Mouse (Mus musculus): ENCODE results near the gene Amer2. TPM values are rescaled to one million over a fixed set of nuclear protein-coding genes. Genes with fewer than 3 reads are reported as not detected.

Amer2 gene
- polyA plus RNA-seq, 1 experiment from 2014 or later: 9.0 TPM

- WGBS: 92% methylated on average over 7 of the region's 7 CpGs
These were observed 52.5 kb downstream of the Amer2 start for GRCm38 (mm10) chr14:60425553-60425952.

GRCm38 (mm10) chr14:60427896-60428295 is 54.8 kb downstream of the Amer2 start:
- no peak for DNase-seq (ENCODE audit: low spot score)
- H3K9me3 ChIP-seq (ENCODE audit: control insufficient read depth, low read length): no peaks in the 10 kb centered on the region
- no peak for ATAC-seq (ENCODE audit: insufficient read depth, low FRiP score, low TSS enrichment)
- no peak overlapping the region for H3K9ac ChIP-seq (ENCODE audit: low read length)
- H3K27ac ChIP-seq (ENCODE audit: low read depth, low read length): no peak overlapping the region
- WGBS: 78% methylated on average over 3 of the region's 3 CpGs
- no peak overlapping the region for H3K4me2 ChIP-seq (ENCODE audit: low read depth)
- no peak overlapping the region for H3K4me3 ChIP-seq (ENCODE audit: low read depth, low read length)
- H3K4me1 ChIP-seq (ENCODE audit: control insufficient read depth, insufficient read depth, low read length): peaks cover 5% of the 10 kb centered on the region; the same call in 1 of the 2 replicates
- H3K36me3 ChIP-seq (ENCODE audit: control insufficient read depth, insufficient read depth, low read length): no peaks in the 10 kb centered on the region
- no peaks in the 10 kb centered on the region for H3K27me3 ChIP-seq (ENCODE audit: control insufficient read depth, insufficient read depth, low read length)

More at GRCm38 (mm10) chr14:60425553-60425952, 52.5 kb downstream of the Amer2 start:
- H3K27ac ChIP-seq (ENCODE audit: low read depth, low read length): no peak overlapping the region
- no peaks in the 10 kb centered on the region for H3K27me3 ChIP-seq (ENCODE audit: control insufficient read depth, insufficient read depth, low read length)
- no peak for DNase-seq (ENCODE audit: low spot score)
- no peaks in the 10 kb centered on the region for H3K36me3 ChIP-seq (ENCODE audit: control insufficient read depth, insufficient read depth, low read length)
- no peak overlapping the region for H3K4me2 ChIP-seq (ENCODE audit: low read depth)
- no peak overlapping the region for H3K4me3 ChIP-seq (ENCODE audit: low read depth, low read length)
- H3K4me1 ChIP-seq (ENCODE audit: control insufficient read depth, insufficient read depth, low read length): peaks cover 5% of the 10 kb centered on the region; the same call in 1 of the 2 replicates
- no peak for ATAC-seq (ENCODE audit: insufficient read depth, low FRiP score, low TSS enrichment)
- no peak overlapping the region for H3K9ac ChIP-seq (ENCODE audit: low read length)
- H3K9me3 ChIP-seq (ENCODE audit: control insufficient read depth, low read length): no peaks in the 10 kb centered on the region

- Histone ChIP-seq H3K9ac (ENCODE audit: low read length) (no peak overlapping the region), H3K27me3 (ENCODE audit: control insufficient read depth, insufficient read depth, low read length) (no peaks in the 10 kb centered on the region), H3K27ac (ENCODE audit: low read depth, low read length) (no peak overlapping the region), H3K4me3 (ENCODE audit: low read depth, low read length) (no peak overlapping the region), H3K4me2 (ENCODE audit: low read depth) (no peak overlapping the region), H3K9me3 (ENCODE audit: control insufficient read depth, low read length) (no peaks in the 10 kb centered on the region), H3K4me1 (ENCODE audit: control insufficient read depth, insufficient read depth, low read length) (peaks cover 5% of the 10 kb centered on the region; the same call in 1 of the 2 replicates), H3K36me3 (ENCODE audit: control insufficient read depth, insufficient read depth, low read length) (no peaks in the 10 kb centered on the region)
- WGBS: 57% methylated on average over 6 of the region's 6 CpGs
- ATAC-seq (ENCODE audit: insufficient read depth, low FRiP score, low TSS enrichment) (no peak), DNase-seq (ENCODE audit: low spot score) (peak; percentile 49)
These were observed 56.5 kb downstream of the Amer2 start for GRCm38 (mm10) chr14:60429513-60429912.

- ATAC-seq (ENCODE audit: insufficient read depth, low FRiP score, low TSS enrichment) (no peak), DNase-seq (ENCODE audit: low spot score) (no peak)
- 71% methylated on average over 5 of the region's 5 CpGs for WGBS
- Histone ChIP-seq H3K36me3 (ENCODE audit: control insufficient read depth, insufficient read depth, low read length) (no peaks in the 10 kb centered on the region), H3K9me3 (ENCODE audit: control insufficient read depth, low read length) (no peaks in the 10 kb centered on the region), H3K27me3 (ENCODE audit: control insufficient read depth, insufficient read depth, low read length) (no peaks in the 10 kb centered on the region), H3K4me1 (ENCODE audit: control insufficient read depth, insufficient read depth, low read length) (peaks cover 5% of the 10 kb centered on the region; the same call in 1 of the 2 replicates), H3K9ac (ENCODE audit: low read length) (no peak overlapping the region), H3K27ac (ENCODE audit: low read depth, low read length) (no peak overlapping the region), H3K4me3 (ENCODE audit: low read depth, low read length) (no peak overlapping the region), H3K4me2 (ENCODE audit: low read depth) (no peak overlapping the region)
These were observed 58.5 kb downstream of the Amer2 start for GRCm38 (mm10) chr14:60431515-60431914.

GRCm38 (mm10) chr14:60432136-60432535 is 59.1 kb downstream of the Amer2 start:
- ATAC-seq (ENCODE audit: insufficient read depth, low FRiP score, low TSS enrichment) (no peak), DNase-seq (ENCODE audit: low spot score) (no peak)
- H3K4me2 ChIP-seq (ENCODE audit: low read depth): no peak overlapping the region
- no peaks in the 10 kb centered on the region for H3K9me3 ChIP-seq (ENCODE audit: control insufficient read depth, low read length)
- no peak overlapping the region for H3K4me3 ChIP-seq (ENCODE audit: low read depth, low read length)
- H3K27me3 ChIP-seq (ENCODE audit: control insufficient read depth, insufficient read depth, low read length): no peaks in the 10 kb centered on the region
- WGBS: 90% methylated on average over 2 of the region's 2 CpGs
- H3K9ac ChIP-seq (ENCODE audit: low read length): no peak overlapping the region
- H3K4me1 ChIP-seq (ENCODE audit: control insufficient read depth, insufficient read depth, low read length): peaks cover 5% of the 10 kb centered on the region; the same call in 1 of the 2 replicates
- no peaks in the 10 kb centered on the region for H3K36me3 ChIP-seq (ENCODE audit: control insufficient read depth, insufficient read depth, low read length)
- H3K27ac ChIP-seq (ENCODE audit: low read depth, low read length): no peak overlapping the region

GRCm38 (mm10) chr14:60435515-60435914 is 62.5 kb downstream of the Amer2 start:
- H3K27me3 ChIP-seq (ENCODE audit: control insufficient read depth, insufficient read depth, low read length): no peaks in the 10 kb centered on the region
- H3K27ac ChIP-seq (ENCODE audit: low read depth, low read length): no peak overlapping the region
- no peaks in the 10 kb centered on the region for H3K9me3 ChIP-seq (ENCODE audit: control insufficient read depth, low read length)
- H3K4me1 ChIP-seq (ENCODE audit: control insufficient read depth, insufficient read depth, low read length): no peaks in the 10 kb centered on the region
- H3K4me2 ChIP-seq (ENCODE audit: low read depth): no peak overlapping the region
- no peak overlapping the region for H3K9ac ChIP-seq (ENCODE audit: low read length)
- DNase-seq (ENCODE audit: low spot score): no peak
- ATAC-seq (ENCODE audit: insufficient read depth, low FRiP score, low TSS enrichment): no peak
- 76% methylated on average over 4 of the region's 4 CpGs for WGBS
- H3K36me3 ChIP-seq (ENCODE audit: control insufficient read depth, insufficient read depth, low read length): no peaks in the 10 kb centered on the region
- H3K4me3 ChIP-seq (ENCODE audit: low read depth, low read length): no peak overlapping the region

GRCm38 (mm10) chr14:60436364-60436763 is 63.3 kb downstream of the Amer2 start:
- Histone ChIP-seq H3K4me2 (ENCODE audit: low read depth) (no peak overlapping the region), H3K36me3 (ENCODE audit: control insufficient read depth, insufficient read depth, low read length) (no peaks in the 10 kb centered on the region), H3K9ac (ENCODE audit: low read length) (no peak overlapping the region), H3K27me3 (ENCODE audit: control insufficient read depth, insufficient read depth, low read length) (no peaks in the 10 kb centered on the region), H3K9me3 (ENCODE audit: control insufficient read depth, low read length) (no peaks in the 10 kb centered on the region), H3K4me1 (ENCODE audit: control insufficient read depth, insufficient read depth, low read length) (no peaks in the 10 kb centered on the region), H3K27ac (ENCODE audit: low read depth, low read length) (no peak overlapping the region), H3K4me3 (ENCODE audit: low read depth, low read length) (no peak overlapping the region)
- no peak for ATAC-seq (ENCODE audit: insufficient read depth, low FRiP score, low TSS enrichment)
- no peak for DNase-seq (ENCODE audit: low spot score)

Other genes with a start within 250 kb of the Amer2 start
- gene Atp8a2, start 176.1 kb upstream of the Amer2 start, polyA plus RNA-seq (2014; fragmentation: Nextera tagmentation; extraction: Ambion mirVana): 9.0 and 12.5 TPM in 2 replicates
- not detected in 2 replicates for gene Nupl1, start 121.8 kb upstream of the Amer2 start, polyA plus RNA-seq (2014; fragmentation: Nextera tagmentation; extraction: Ambion mirVana)
- gene Gm49336, start 121.8 kb upstream of the Amer2 start, polyA plus RNA-seq (2014; fragmentation: Nextera tagmentation; extraction: Ambion mirVana): 78.9 and 84.8 TPM in 2 replicates
- gene Mtmr6, start 108.0 kb upstream of the Amer2 start, polyA plus RNA-seq (2014; fragmentation: Nextera tagmentation; extraction: Ambion mirVana): 52.7 and 54.0 TPM in 2 replicates

Measured in neural tube, embryonic 11.5 days (tissue).